Mouse (Mus musculus) C2C12 (cell line): ENCODE results near the gene Slit3. TPM values are rescaled to one million over a fixed set of nuclear protein-coding genes. Genes with fewer than 3 reads are reported as not detected.

Source experiments
- H3K27me3 ChIP-seq: one replicate; pipeline ENCODE4 v1.6.1; 2011; ENCODE audit not compliant: control insufficient read depth, insufficient read depth, insufficient read length
- H3K36me3 ChIP-seq: one replicate; pipeline ENCODE4 v1.6.1; 2011; ENCODE audit not compliant: control insufficient read depth, insufficient read depth
- H3K4me3 ChIP-seq: one replicate; pipeline ENCODE4 v1.5.1; 2011; ENCODE audit warnings: mild to moderate bottlenecking, control low read depth; ENCODE audit not compliant: poor library complexity, insufficient read depth, severe bottlenecking
- H3K79me2 ChIP-seq: one replicate; pipeline ENCODE4 v1.6.1; 2011; ENCODE audit not compliant: control insufficient read depth, insufficient read depth
- H3K79me3 ChIP-seq: one replicate; pipeline ENCODE4 v1.6.1; 2011; ENCODE audit warnings: low read depth, control low read depth
- H3ac ChIP-seq: one replicate; pipeline ENCODE3; 2011; ENCODE audit warnings: low read depth; ENCODE audit not compliant: control insufficient read depth, insufficient read length
- CEBPB ChIP-seq: IDR thresholded peaks from one replicate; pipeline ENCODE4 v1.6.1; 2011; ENCODE audit warnings: low read depth, mild to moderate bottlenecking, control low read depth, moderate library complexity
- CTCF ChIP-seq: IDR thresholded peaks from one replicate; pipeline ENCODE4 v1.5.1; 2011; ENCODE audit not compliant: control insufficient read depth, insufficient read depth, insufficient read length
- FOSL1 ChIP-seq: IDR thresholded peaks from one replicate; pipeline ENCODE4 v1.8.0; 2011; ENCODE audit warnings: mild to moderate bottlenecking, low read length; ENCODE audit not compliant: poor library complexity, insufficient read depth, severe bottlenecking
- MAX ChIP-seq: IDR thresholded peaks from one replicate; pipeline ENCODE4 v1.6.1; 2011; ENCODE audit warnings: mild to moderate bottlenecking, control low read depth
- MYOD1 ChIP-seq: IDR thresholded peaks from one replicate; pipeline ENCODE4 v1.6.1; 2011; ENCODE audit warnings: low read depth; ENCODE audit not compliant: control insufficient read depth, insufficient read length
- MYOG ChIP-seq: IDR thresholded peaks from one replicate; pipeline ENCODE4 v1.6.1; 2011; ENCODE audit not compliant: control insufficient read depth, insufficient read length; ENCODE audit errors: extremely low read depth
- USF1 ChIP-seq: IDR thresholded peaks from one replicate; pipeline ENCODE4 v1.6.1; 2011; ENCODE audit warnings: low read depth, mild to moderate bottlenecking, control low read depth, moderate library complexity
- polyA plus RNA-seq: library from polyadenylated mRNA; unstranded; fragments of >200 nt; fragmentation: generic; extraction: Trizol; gene quantifications from one replicate; pipeline ENCODE4 v1.2.1, GENCODE M21; 2012; ENCODE audit warnings: missing spikeins

Gene Slit3
- polyA plus RNA-seq, 1 experiment: not detected

- Histone ChIP-seq H3K79me3 (no peaks in the 10 kb centered on the region), H3K79me2 (no peaks in the 10 kb centered on the region), H3K4me3 (no peak overlapping the region), H3K36me3 (no peaks in the 10 kb centered on the region), H3K27me3 (no peaks in the 10 kb centered on the region), H3ac (no peak overlapping the region)
- TF ChIP-seq MYOD1: no peak
Measured at GRCm38 (mm10) chr11:35160682-35161211, 39.7 kb downstream of the Slit3 start.

DNA sequence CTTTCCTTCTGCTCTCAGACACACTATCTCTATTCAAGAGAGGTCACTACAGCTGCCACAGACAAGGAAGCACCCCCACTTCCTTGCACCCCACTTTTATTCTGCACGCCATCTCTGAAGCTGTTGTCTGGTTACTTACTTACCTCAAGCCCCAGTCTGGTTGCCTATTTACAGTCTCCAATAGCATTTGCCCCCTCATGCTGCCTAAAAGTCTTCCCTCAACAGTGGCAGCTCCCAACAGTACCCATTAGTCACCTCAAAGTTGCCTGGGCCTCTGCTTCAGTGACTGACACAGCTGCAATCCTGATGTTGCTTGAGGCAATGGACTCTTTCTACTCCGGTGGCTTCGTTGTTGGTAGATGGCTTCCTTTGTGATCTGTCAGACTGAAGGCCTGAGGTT lies 42.4 kb downstream of the Slit3 start:
- H3ac ChIP-seq: no peak overlapping the region
- TF ChIP-seq FOSL1 (no peak), CEBPB (no peak), CTCF (no peak), MAX (no peak), MYOD1 (no peak), MYOG (no peak), USF1 (no peak)
- H3K4me3 ChIP-seq: no peak overlapping the region
- no peaks in the 10 kb centered on the region for H3K36me3 ChIP-seq
- no peaks in the 10 kb centered on the region for H3K79me2 ChIP-seq
- no peaks in the 10 kb centered on the region for H3K27me3 ChIP-seq
- no peaks in the 10 kb centered on the region for H3K79me3 ChIP-seq

DNA sequence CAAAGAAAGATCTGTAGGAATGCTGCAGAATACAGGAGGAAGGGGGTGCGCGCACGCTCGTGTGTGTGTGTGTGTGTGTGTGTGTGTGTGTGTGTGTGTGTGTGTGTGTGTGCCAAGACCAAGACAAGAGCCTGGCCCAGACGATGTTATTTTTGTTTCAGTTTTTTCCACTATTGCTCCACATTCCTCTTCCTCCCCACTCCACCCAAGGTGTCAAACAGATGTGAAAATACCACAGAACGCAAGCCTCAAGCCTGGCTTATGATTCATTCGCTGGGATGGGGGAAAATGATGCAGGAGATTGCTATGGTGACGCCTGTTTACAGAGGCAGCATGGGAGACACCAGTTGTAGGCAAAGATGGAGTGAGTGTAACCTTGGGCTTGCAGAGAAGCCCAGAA lies 46.2 kb downstream of the Slit3 start:
- Histone ChIP-seq H3K36me3 (no peaks in the 10 kb centered on the region), H3K79me2 (no peaks in the 10 kb centered on the region), H3K4me3 (no peak overlapping the region), H3K79me3 (no peaks in the 10 kb centered on the region), H3K27me3 (no peaks in the 10 kb centered on the region), H3ac (no peak overlapping the region)
- TF ChIP-seq MYOD1 (no peak), CEBPB (no peak), CTCF (no peak), MYOG (no peak), USF1 (no peak), FOSL1 (no peak), MAX (no peak)

GRCm38 (mm10) chr11:35171505-35171904 lies 50.5 kb downstream of the Slit3 start:
- H3K79me2 ChIP-seq: no peaks in the 10 kb centered on the region
- no peak overlapping the region for H3ac ChIP-seq
- H3K36me3 ChIP-seq: no peaks in the 10 kb centered on the region
- H3K79me3 ChIP-seq: no peaks in the 10 kb centered on the region
- peaks cover under 1% of the 10 kb centered on the region for H3K27me3 ChIP-seq
- TF ChIP-seq FOSL1 (no peak), USF1 (no peak), CTCF (no peak), CEBPB (no peak), MYOD1 (no peak), MYOG (no peak), MAX (no peak)
- H3K4me3 ChIP-seq: no peak overlapping the region

GRCm38 (mm10) chr11:35177564-35177963 lies 56.5 kb downstream of the Slit3 start:
- H3K79me3 ChIP-seq: no peaks in the 10 kb centered on the region
- H3K36me3 ChIP-seq: no peaks in the 10 kb centered on the region
- no peak for TF ChIP-seq MYOG
- no peak for TF ChIP-seq MAX
- no peak for TF ChIP-seq CEBPB
- no peak for TF ChIP-seq FOSL1
- no peak for TF ChIP-seq USF1
- no peak for TF ChIP-seq MYOD1
- no peak for TF ChIP-seq CTCF
- H3K4me3 ChIP-seq: no peak overlapping the region
- no peak overlapping the region for H3ac ChIP-seq
- H3K79me2 ChIP-seq: no peaks in the 10 kb centered on the region
- H3K27me3 ChIP-seq: peaks cover 4% of the 10 kb centered on the region

DNA sequence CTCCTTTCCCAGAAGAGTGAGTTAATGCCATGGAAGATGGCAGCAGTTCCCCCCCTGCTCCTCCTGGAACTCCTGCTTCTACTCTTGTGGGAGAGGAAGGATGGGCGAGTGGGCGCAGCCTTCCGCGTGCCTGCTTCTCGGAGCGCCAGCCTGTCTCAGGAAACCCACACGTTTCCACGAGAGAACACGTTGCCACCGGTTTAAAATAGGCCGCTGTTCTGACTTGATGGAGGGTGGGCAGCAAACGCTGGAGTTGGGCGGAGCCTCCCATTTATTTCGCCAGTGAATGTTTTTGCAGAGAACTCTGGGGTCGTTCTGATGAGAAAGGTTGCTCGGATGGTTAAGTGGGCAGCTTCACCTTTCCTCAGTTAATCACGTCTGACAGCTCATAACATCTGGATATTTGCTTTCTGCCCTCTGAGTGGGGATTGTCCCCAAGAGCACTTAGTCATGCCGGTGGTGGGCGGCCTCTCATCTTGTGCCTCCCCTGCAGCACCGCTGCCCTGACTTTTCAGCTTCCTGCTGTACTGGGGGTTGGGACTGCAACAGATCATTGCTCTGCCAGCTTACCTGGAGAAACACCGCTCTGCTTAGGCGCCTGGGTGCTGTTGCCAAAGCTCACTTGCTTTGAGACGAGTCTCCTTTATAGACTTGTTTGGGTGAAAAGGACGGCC lies 57.3 kb downstream of the Slit3 start:
- no peaks in the 10 kb centered on the region for H3K36me3 ChIP-seq
- no peaks in the 10 kb centered on the region for H3K79me2 ChIP-seq
- no peak overlapping the region for H3ac ChIP-seq
- peaks cover 4% of the 10 kb centered on the region for H3K27me3 ChIP-seq
- H3K79me3 ChIP-seq: no peaks in the 10 kb centered on the region
- no peak overlapping the region for H3K4me3 ChIP-seq
- TF ChIP-seq USF1 (no peak), MYOD1 (no peak), MAX (no peak), FOSL1 (no peak), CEBPB (no peak)
